Mouse (Mus musculus): ENCODE measurements around the gene Ap2m1. TPM values are rescaled to one million over a fixed set of nuclear protein-coding genes. Genes with fewer than 3 reads are reported as not detected.

Ap2m1 gene
- 288 and 314 TPM in 2 replicates for polyA plus RNA-seq (2012; rRNA removed)

GRCm38 (mm10) chr16:20535296-20536080 is at the start of gene Ap2m1:
Ap2m1 (plus strand) TSS chr16:20535478.

GRCm38 (mm10) chr16:20498677-20499475 is 36.4 kb upstream of the Ap2m1 start, which contains the start of gene Eif2b5:
Eif2b5 (plus strand) TSS chr16:20498817.

GRCm38 (mm10) chr16:20516726-20517201 is 18.5 kb upstream of the Ap2m1 start, which contains the start of gene Dvl3:
Dvl3 (plus strand) TSS chr16:20516982.

GRCm38 (mm10) chr16:20548096-20548948 is 13.0 kb downstream of the Ap2m1 start, which contains the start of gene Abcf3:
Abcf3 (plus strand) TSS chr16:20548577.

GRCm38 (mm10) chr16:20589366-20589938 is 54.2 kb downstream of the Ap2m1 start, which contains the start of gene Vwa5b2:
Vwa5b2 (plus strand) TSS chr16:20589471.

Other genes with a start within 250 kb of the Ap2m1 start
- gene Parl, start 233.1 kb upstream of the Ap2m1 start, polyA plus RNA-seq (2012; rRNA removed) = 17.9 and 20.3 TPM in 2 replicates
- gene Cyp2ab1, start 210.1 kb upstream of the Ap2m1 start, polyA plus RNA-seq (2012; rRNA removed) = 0.02 TPM in 1 of 2 replicates, not detected in the other
- 17.2 and 18.9 TPM in 2 replicates for gene Abcc5, start 109.1 kb upstream of the Ap2m1 start, polyA plus RNA-seq (2012; rRNA removed)
- gene Eif2b5, start 36.7 kb upstream of the Ap2m1 start, polyA plus RNA-seq (2012; rRNA removed) = 16.9 and 17.2 TPM in 2 replicates
- gene Dvl3, start 18.5 kb upstream of the Ap2m1 start, polyA plus RNA-seq (2012; rRNA removed) = 5.8 and 8.0 TPM in 2 replicates
- 15.9 and 18.1 TPM in 2 replicates for gene Abcf3, start 13.1 kb downstream of the Ap2m1 start, polyA plus RNA-seq (2012; rRNA removed)
- gene Vwa5b2, start 54.0 kb downstream of the Ap2m1 start, polyA plus RNA-seq (2012; rRNA removed) = 0.01 and 0.06 TPM in 2 replicates
- 11.2 and 11.3 TPM in 2 replicates for gene Eef1akmt4, start 76.1 kb downstream of the Ap2m1 start, polyA plus RNA-seq (2012; rRNA removed)
- gene Gm49333, start 76.1 kb downstream of the Ap2m1 start, polyA plus RNA-seq (2012; rRNA removed) = not detected in 2 replicates
- 6.8 and 8.4 TPM in 2 replicates for gene Alg3, start 76.3 kb downstream of the Ap2m1 start, polyA plus RNA-seq (2012; rRNA removed)
- 0.12 and 0.17 TPM in 2 replicates for gene Camk2n2, start 85.8 kb downstream of the Ap2m1 start, polyA plus RNA-seq (2012; rRNA removed)
- 0.08 and 0.12 TPM in 2 replicates for gene Ece2, start 94.3 kb downstream of the Ap2m1 start, polyA plus RNA-seq (2012; rRNA removed)
- gene Psmd2, start 116.2 kb downstream of the Ap2m1 start, polyA plus RNA-seq (2012; rRNA removed) = 60.9 and 63.6 TPM in 2 replicates
- gene Eif4g1, start 132.8 kb downstream of the Ap2m1 start, polyA plus RNA-seq (2012; rRNA removed) = 81.5 and 99.1 TPM in 2 replicates
- 1.7 and 2.2 TPM in 2 replicates for gene Fam131a, start 157.8 kb downstream of the Ap2m1 start, polyA plus RNA-seq (2012; rRNA removed)
- gene Polr2h, start 182.2 kb downstream of the Ap2m1 start, polyA plus RNA-seq (2012; rRNA removed) = 17.4 and 17.9 TPM in 2 replicates
- gene Clcn2, start 182.3 kb downstream of the Ap2m1 start, polyA plus RNA-seq (2012; rRNA removed) = 13.0 and 19.6 TPM in 2 replicates
- gene Chrd, start 197.6 kb downstream of the Ap2m1 start, polyA plus RNA-seq (2012; rRNA removed) = 1.4 and 2.0 TPM in 2 replicates
- 5.1 and 6.1 TPM in 2 replicates for gene Thpo, start 199.0 kb downstream of the Ap2m1 start, polyA plus RNA-seq (2012; rRNA removed)